Mouse (Mus musculus) myocyte (in vitro differentiated cells): ENCODE data around the gene Ctse. TPM values are rescaled to one million over a fixed set of nuclear protein-coding genes. Genes with fewer than 3 reads are reported as not detected.

Source experiments
- H3K27me3 ChIP-seq: one replicate; pipeline ENCODE4 v1.6.1; 2011; ENCODE audit not compliant: control insufficient read depth, insufficient read depth, insufficient read length
- H3K36me3 ChIP-seq: one replicate; pipeline ENCODE4 v1.6.1; 2011; ENCODE audit not compliant: control insufficient read depth, insufficient read depth
- H3K4me2 ChIP-seq: one replicate; pipeline ENCODE4 v1.6.1; 2011; ENCODE audit warnings: low read depth, control low read depth
- H3K4me3 ChIP-seq: one replicate; pipeline ENCODE4 v1.5.1; 2011; ENCODE audit warnings: mild to moderate bottlenecking, control low read depth, moderate library complexity
- H3K79me2 ChIP-seq: one replicate; pipeline ENCODE4 v1.6.1; 2011; ENCODE audit not compliant: control insufficient read depth, insufficient read depth
- H3ac ChIP-seq: one replicate; pipeline ENCODE4 v1.6.1; 2011; ENCODE audit not compliant: control insufficient read depth, insufficient read length
- CEBPB ChIP-seq: IDR thresholded peaks from 2 replicates; pipeline ENCODE4 v1.6.1; 2011; ENCODE audit warnings: mild to moderate bottlenecking, moderate library complexity; ENCODE audit not compliant: poor library complexity, insufficient read depth, severe bottlenecking
- E2F4 ChIP-seq: IDR thresholded peaks from one replicate; pipeline ENCODE4 v1.6.1; 2011; ENCODE audit warnings: mild to moderate bottlenecking, control low read depth, moderate library complexity; ENCODE audit not compliant: insufficient read depth
- MAX ChIP-seq: IDR thresholded peaks from one replicate; pipeline ENCODE4 v1.6.1; 2011; ENCODE audit warnings: low read depth, mild to moderate bottlenecking, control low read depth
- MYOD1 ChIP-seq, 3 experiments: IDR thresholded peaks; one replicate each; pipeline ENCODE4 v1.6.1; 2011; ENCODE audit warnings: control low read depth in 2 of 3, low read depth in 2 of 3, mild to moderate bottlenecking in 2 of 3, moderate library complexity in 1 of 3; ENCODE audit not compliant: insufficient read length in 2 of 3, control insufficient read depth in 1 of 3
- MYOG ChIP-seq, 3 experiments: IDR thresholded peaks; one replicate each; pipeline ENCODE4 v1.6.1; 2011; ENCODE audit warnings: control low read depth in 2 of 3, low read depth in 2 of 3, mild to moderate bottlenecking in 2 of 3; ENCODE audit not compliant: insufficient read length in 2 of 3, control insufficient read depth in 1 of 3, insufficient read depth in 1 of 3
- POLR2A ChIP-seq: IDR thresholded peaks from one replicate; pipeline ENCODE4 v1.6.1; 2011; ENCODE audit warnings: low read depth, mild to moderate bottlenecking, control low read depth, moderate library complexity; ENCODE audit not compliant: insufficient read length
- POLR2AphosphoS2 ChIP-seq: IDR thresholded peaks from one replicate; pipeline ENCODE4 v1.6.1; 2011; ENCODE audit warnings: low read depth, control low read depth; ENCODE audit not compliant: insufficient read length
- REST ChIP-seq: IDR thresholded peaks from one replicate; pipeline ENCODE4 v1.6.1; 2011; ENCODE audit warnings: mild to moderate bottlenecking, control low read depth, moderate library complexity; ENCODE audit not compliant: insufficient read depth, insufficient read length
- SRF ChIP-seq: IDR thresholded peaks from one replicate; pipeline ENCODE4 v1.6.1; 2011; ENCODE audit warnings: low read depth; ENCODE audit not compliant: control insufficient read depth, insufficient read length
- TCF12 ChIP-seq: IDR thresholded peaks from one replicate; pipeline ENCODE4 v1.6.1; 2011; ENCODE audit warnings: mild to moderate bottlenecking, control low read depth; ENCODE audit not compliant: poor library complexity, insufficient read depth, severe bottlenecking
- TCF3 ChIP-seq: IDR thresholded peaks from one replicate; pipeline ENCODE4 v1.6.1; 2011; ENCODE audit warnings: low read depth, control low read depth; ENCODE audit not compliant: insufficient read length
- USF1 ChIP-seq: IDR thresholded peaks from one replicate; pipeline ENCODE4 v1.6.1; 2011; ENCODE audit warnings: low read depth, mild to moderate bottlenecking, control low read depth, moderate library complexity
- polyA plus RNA-seq: library from polyadenylated mRNA; unstranded; fragments of >200 nt; fragmentation: generic; extraction: Trizol; gene quantifications from one replicate; pipeline ENCODE4 v1.2.1, GENCODE M21; 2012; ENCODE audit warnings: missing spikeins

Gene Ctse
- polyA plus RNA-seq, 1 experiment = not detected

DNA sequence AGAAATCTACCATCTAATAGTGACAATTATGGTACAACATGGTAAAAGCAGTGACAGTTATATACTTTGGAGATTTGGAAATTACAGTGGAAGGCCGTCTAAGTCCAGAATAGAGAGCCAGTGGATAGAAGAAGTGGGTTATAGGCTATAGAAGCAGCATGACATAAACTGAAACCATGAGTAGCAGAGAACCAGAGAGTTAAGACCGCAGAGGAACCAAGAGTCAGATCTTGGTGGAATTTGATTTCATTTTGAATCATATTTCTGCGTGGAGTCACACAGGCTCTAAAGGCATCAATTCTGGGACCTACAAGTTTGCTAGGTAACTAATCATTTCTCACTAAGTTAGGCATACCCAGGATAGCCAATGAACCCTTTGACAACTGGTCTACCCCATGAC is 60.7 kb downstream of the Ctse start:
- no peaks in the 10 kb centered on the region for H3K36me3 ChIP-seq
- H3K27me3 ChIP-seq = no peaks in the 10 kb centered on the region
- no peak overlapping the region for H3K4me3 ChIP-seq
- H3K4me2 ChIP-seq = no peak overlapping the region
- TF ChIP-seq MYOG (IDR thresholded peaks at IDR 0.05; ENCODE audit: control insufficient read depth in 1 of 3, insufficient read depth in 1 of 3, insufficient read length in 2 of 3, low read depth in 2 of 3) = no peak
- no peak for TF ChIP-seq CEBPB
- TF ChIP-seq USF1 = no peak
- no peak for TF ChIP-seq TCF3
- no peak for TF ChIP-seq MAX
- no peak for TF ChIP-seq POLR2AphosphoS2
- TF ChIP-seq MYOD1 (IDR thresholded peaks at IDR 0.05; ENCODE audit: control insufficient read depth in 1 of 3, insufficient read length in 2 of 3, low read depth in 2 of 3) = no peak
- no peak for TF ChIP-seq TCF12
- TF ChIP-seq POLR2A = no peak
- no peak for TF ChIP-seq REST
- no peak for TF ChIP-seq SRF
- no peak for TF ChIP-seq E2F4
- H3ac ChIP-seq = no peak overlapping the region
- no peaks in the 10 kb centered on the region for H3K79me2 ChIP-seq

DNA sequence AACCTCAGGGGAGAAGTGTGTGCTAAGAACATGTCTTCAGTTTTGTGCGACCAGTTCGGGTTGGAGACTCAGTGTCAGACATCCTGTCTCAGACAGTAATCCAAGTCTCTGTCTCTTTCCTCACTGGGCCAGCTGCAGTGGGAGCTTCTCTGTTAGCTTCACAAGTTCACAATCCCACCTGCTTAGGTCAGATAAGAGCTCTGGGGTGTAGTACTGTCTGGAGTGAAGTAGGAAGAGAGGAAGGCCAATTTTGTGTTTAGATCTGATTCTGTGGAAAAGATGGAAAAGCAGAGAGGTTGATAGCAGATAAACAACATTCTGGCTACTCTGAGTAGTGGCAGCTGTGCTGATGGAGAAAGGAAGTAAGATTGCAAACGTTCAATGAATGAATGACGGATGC is 61.5 kb downstream of the Ctse start:
- no peaks in the 10 kb centered on the region for H3K79me2 ChIP-seq
- no peak overlapping the region for H3ac ChIP-seq
- H3K4me3 ChIP-seq = no peak overlapping the region
- no peak overlapping the region for H3K4me2 ChIP-seq
- no peaks in the 10 kb centered on the region for H3K36me3 ChIP-seq
- TF ChIP-seq E2F4 = no peak
- no peak for TF ChIP-seq MYOD1 (IDR thresholded peaks at IDR 0.05; ENCODE audit: control insufficient read depth in 1 of 3, insufficient read length in 2 of 3, low read depth in 2 of 3)
- no peak for TF ChIP-seq SRF
- no peak for TF ChIP-seq POLR2AphosphoS2
- TF ChIP-seq MAX = no peak
- TF ChIP-seq USF1 = no peak
- TF ChIP-seq REST = no peak
- TF ChIP-seq MYOG (IDR thresholded peaks at IDR 0.05; ENCODE audit: control insufficient read depth in 1 of 3, insufficient read depth in 1 of 3, insufficient read length in 2 of 3, low read depth in 2 of 3) = no peak
- no peak for TF ChIP-seq POLR2A
- no peak for TF ChIP-seq TCF3
- no peak for TF ChIP-seq TCF12
- TF ChIP-seq CEBPB = no peak
- no peaks in the 10 kb centered on the region for H3K27me3 ChIP-seq

DNA sequence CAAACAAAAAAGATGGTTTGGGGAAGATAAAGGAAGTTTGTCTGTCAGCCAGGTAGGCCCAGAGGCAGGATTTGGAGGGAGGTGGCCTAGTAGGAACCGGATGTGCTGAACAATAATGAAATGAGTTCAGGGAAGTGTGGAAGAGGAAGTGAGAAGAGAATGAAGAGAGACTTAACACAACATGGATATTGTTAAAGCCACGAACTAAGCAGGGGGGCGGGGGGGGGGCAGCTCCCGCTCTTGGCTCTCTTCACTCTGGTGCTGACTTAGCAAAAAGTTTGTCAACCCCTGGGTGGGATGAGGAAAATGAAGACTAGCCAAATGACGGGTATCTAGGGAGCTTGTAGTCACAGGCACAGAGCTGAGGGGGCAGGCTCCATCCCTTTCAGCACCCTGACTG is 62.3 kb downstream of the Ctse start:
- Histone ChIP-seq H3K27me3 (no peaks in the 10 kb centered on the region), H3K4me2 (no peak overlapping the region), H3K79me2 (no peaks in the 10 kb centered on the region), H3K36me3 (no peaks in the 10 kb centered on the region), H3ac (no peak overlapping the region), H3K4me3 (no peak overlapping the region)
- TF ChIP-seq MYOG (IDR thresholded peaks at IDR 0.05; ENCODE audit: control insufficient read depth in 1 of 3, insufficient read depth in 1 of 3, insufficient read length in 2 of 3, low read depth in 2 of 3) (no peak), E2F4 (no peak), SRF (no peak), REST (no peak), MAX (no peak), USF1 (no peak), TCF12 (no peak), POLR2AphosphoS2 (no peak), POLR2A (no peak)

DNA sequence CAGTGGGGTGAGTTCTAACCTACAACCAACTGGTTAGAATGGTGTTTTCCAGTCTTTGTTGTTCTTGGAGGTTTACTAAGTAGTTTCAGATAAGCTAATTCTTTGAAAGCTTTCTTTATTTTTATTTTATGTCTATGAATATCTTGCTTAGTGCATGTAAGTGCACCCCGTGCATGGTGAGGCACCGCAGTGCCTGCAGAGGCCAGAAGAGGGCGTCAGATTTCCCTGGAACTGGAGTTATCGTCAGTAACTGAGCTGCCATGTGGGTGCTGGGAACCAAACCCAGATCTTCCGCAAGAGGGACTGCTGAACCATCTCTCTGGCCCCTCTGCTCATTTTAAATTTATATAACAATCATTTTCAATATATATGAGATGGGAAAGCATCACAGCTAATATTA is 63.3 kb downstream of the Ctse start:
- Histone ChIP-seq H3K4me2 (no peak overlapping the region), H3K4me3 (no peak overlapping the region), H3ac (no peak overlapping the region), H3K27me3 (no peaks in the 10 kb centered on the region), H3K36me3 (no peaks in the 10 kb centered on the region), H3K79me2 (no peaks in the 10 kb centered on the region)
- no peak for TF ChIP-seq E2F4
- no peak for TF ChIP-seq MYOG (IDR thresholded peaks at IDR 0.05; ENCODE audit: control insufficient read depth in 1 of 3, insufficient read depth in 1 of 3, insufficient read length in 2 of 3, low read depth in 2 of 3)
- no peak for TF ChIP-seq REST
- TF ChIP-seq POLR2AphosphoS2 = no peak
- no peak for TF ChIP-seq MAX
- no peak for TF ChIP-seq TCF3
- no peak for TF ChIP-seq MYOD1 (IDR thresholded peaks at IDR 0.05; ENCODE audit: control insufficient read depth in 1 of 3, insufficient read length in 2 of 3, low read depth in 2 of 3)
- TF ChIP-seq TCF12 = no peak
- no peak for TF ChIP-seq CEBPB
- TF ChIP-seq SRF = no peak
- no peak for TF ChIP-seq USF1
- no peak for TF ChIP-seq POLR2A

DNA sequence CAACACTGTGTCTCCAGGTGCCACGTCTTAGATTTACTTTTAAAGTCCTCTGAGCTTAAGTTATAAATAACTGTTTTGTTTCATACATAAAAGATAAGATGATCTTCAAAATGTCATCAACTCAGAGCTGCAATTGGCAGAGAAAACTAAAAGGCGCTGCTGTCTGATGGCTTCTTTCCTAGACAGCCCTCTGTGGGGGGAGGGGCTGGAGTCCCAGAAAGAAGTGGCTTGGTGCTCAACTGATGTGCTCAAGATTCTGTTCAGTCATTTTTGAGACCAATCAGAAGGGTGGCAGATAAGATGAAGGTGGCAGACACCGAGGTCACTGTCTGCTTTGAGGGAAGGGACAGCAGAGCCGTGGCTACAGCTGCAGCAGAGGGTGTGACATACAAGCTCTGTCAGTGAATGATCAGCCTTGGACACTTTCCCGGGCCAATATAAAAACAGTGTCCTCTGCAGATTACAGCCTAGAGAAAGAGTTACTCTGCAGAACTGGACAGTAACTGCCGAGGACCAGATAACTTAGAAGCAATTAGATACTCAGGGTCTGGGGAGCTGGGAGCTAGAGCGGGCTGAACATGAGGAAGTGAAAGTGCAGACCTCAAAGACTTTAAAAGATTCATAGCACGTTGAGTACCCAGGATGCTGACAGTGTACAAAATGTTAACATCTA is 64.1 kb downstream of the Ctse start:
- Histone ChIP-seq H3K4me2 (no peak overlapping the region), H3ac (no peak overlapping the region), H3K27me3 (no peaks in the 10 kb centered on the region), H3K79me2 (no peaks in the 10 kb centered on the region), H3K4me3 (no peak overlapping the region), H3K36me3 (no peaks in the 10 kb centered on the region)
- TF ChIP-seq E2F4 = no peak
- TF ChIP-seq TCF3 = no peak
- no peak for TF ChIP-seq MAX
- no peak for TF ChIP-seq SRF
- TF ChIP-seq POLR2A = no peak
- TF ChIP-seq REST = no peak
- no peak for TF ChIP-seq POLR2AphosphoS2
- TF ChIP-seq MYOG (IDR thresholded peaks at IDR 0.05; ENCODE audit: control insufficient read depth in 1 of 3, insufficient read depth in 1 of 3, insufficient read length in 2 of 3, low read depth in 2 of 3) = no peak
- TF ChIP-seq TCF12 = no peak
- TF ChIP-seq MYOD1 (IDR thresholded peaks at IDR 0.05; ENCODE audit: control insufficient read depth in 1 of 3, insufficient read length in 2 of 3, low read depth in 2 of 3) = no peak
